Mouse (Mus musculus): Measurements from ENCODE around the gene Gmds.

The Gmds gene

GRCm38 (mm10) chr13:32267184-32267775, 71.3 kb downstream of the Gmds start:
- no peak for DNase-seq (ENCODE audit: low spot score)

DNA sequence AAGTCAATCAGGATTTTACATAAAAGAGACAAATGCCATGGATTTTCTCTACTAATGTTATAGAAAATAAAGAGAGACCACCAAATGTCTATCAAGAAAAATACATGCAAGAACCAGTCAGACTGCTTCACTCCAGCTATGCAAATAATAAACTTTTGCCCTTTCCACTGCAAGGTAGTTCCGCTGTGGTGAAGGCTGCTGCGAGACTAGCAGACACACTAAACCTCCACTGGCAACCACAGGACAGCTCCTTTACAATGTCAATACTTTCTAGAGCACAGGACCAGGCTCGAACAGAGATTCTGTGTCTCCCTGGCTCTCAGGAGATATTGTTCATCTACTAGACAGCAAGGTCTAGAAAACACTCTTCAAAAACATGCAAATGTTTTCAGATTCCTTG, 71.8 kb downstream of the Gmds start:
- no peak for DNase-seq (ENCODE audit: low spot score)

DNA sequence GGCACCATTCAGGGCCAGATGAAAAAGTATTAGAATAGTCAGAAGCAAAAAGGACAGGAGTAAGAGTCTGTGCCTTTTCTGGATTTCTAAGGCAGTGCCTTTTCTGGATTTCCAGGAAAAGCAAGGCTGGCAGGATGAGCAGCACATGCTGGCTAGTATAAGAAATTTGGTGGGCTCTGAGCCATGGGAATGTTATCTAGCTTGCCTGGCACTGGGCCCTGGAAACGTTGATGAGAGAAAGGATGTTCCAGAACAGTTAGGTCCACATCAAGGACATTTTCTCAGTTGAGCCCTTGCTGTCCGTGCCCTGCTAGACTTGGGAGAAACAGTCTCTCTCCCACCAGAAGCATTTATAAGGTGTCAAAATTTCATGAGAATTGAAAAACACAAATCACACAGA, 82.4 kb downstream of the Gmds start:
- no peak for DNase-seq (ENCODE audit: low spot score)

DNA sequence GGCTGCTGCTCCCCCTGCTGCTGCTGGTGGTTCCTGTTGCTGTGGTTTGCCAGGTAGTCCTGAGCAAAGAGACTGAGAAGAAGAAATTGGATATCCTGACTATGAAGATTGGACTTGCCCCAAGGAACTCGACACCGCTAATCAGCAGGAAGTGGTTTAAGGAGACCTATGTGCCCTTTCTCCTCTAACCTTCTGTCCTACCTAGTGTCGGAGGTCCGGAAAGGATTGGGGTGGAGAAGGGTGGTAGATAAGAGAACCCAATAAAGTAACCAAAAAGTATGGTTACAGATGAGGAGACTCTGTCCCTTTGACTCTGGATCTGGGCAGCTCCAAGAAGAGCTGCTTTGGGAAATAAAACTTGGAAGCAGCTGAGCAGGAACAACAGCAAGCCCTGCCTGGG, 86.3 kb downstream of the Gmds start:
- no peak for DNase-seq (ENCODE audit: low spot score)

GRCm38 (mm10) chr13:32242200-32242599, 96.3 kb downstream of the Gmds start:
- no peak for DNase-seq (ENCODE audit: low spot score)

- no peak for DNase-seq (ENCODE audit: low spot score)
These were observed 102.3 kb downstream of the Gmds start for GRCm38 (mm10) chr13:32236269-32236678.

GRCm38 (mm10) chr13:32235046-32235445, 103.5 kb downstream of the Gmds start:
- no peak for DNase-seq (ENCODE audit: low spot score)

- DNase-seq (ENCODE audit: low spot score), result peak; percentile 25
These were observed 104.5 kb downstream of the Gmds start for GRCm38 (mm10) chr13:32234019-32234418.

DNA sequence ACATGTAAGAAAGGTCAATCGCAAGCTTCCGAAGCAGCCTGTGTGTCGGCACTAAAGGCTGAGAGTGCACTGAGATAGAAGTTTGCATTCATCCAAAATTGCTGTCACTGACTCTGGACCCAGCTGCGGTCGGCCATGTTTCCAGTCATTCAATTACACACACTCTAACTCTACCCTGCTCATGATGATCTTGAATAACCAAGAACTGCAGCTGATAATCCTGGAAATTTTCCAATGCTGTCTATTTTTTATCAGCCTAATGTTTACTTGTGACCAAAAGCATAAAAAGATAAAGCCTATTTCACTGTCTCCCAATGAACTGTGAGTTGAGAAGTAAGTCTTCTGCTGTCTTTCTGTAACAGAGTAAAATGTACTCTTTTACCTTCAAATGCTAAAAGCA, 106.1 kb downstream of the Gmds start:
- no peak for DNase-seq (ENCODE audit: low spot score)

GRCm38 (mm10) chr13:32231956-32232355, 106.6 kb downstream of the Gmds start:
- DNase-seq (ENCODE audit: low spot score), result no peak

DNA sequence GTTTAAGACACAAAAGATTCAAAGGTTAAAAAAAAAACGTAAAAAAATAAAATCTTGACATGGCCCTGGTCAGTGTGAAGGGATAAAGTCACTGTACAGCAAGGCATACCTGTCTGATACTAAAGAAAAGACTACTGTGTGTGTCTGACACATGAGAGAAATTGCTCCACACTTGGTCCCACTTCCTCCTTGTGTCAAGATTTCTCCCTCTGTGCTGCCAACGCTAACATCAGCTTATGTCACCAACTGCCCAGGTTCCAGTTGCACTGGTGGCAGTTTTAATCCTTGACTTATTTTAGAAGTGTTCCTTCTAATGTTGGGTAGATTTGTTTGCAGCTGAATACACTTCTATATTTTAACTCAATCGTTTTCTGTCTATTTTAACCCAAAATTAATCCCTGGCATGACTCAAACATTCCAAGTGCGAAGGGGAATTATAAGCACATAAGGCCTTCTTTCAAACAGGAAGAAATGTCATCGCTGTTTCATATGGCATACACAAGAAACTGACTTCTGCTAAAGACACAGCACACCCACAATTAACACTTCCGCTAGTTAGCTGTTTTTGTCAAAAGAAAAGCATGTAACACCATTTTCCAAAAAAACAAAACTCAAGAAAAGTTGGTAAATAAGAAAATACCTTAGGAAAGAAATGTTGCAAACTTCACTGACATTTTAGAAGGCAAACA, 110.5 kb downstream of the Gmds start:
- no peak for DNase-seq (ENCODE audit: low spot score)

DNA sequence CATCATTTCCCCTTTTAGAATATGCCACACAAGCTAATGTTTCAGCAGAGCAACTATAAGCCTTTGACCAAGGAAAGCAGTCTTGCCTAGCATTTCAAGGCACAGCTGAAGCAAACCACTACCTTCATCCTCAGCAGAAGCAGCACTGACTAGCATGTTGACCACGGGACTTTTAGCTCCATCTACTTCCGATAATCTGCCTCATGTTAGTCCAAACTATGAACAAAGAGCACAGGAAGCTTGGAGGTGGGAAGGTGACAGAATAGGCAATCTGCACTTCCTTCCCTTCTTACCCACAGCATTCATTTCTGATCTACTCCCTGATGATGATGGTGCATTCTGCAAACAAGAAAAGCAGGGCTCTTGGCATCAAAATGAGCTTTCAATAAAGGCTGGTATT, 120.9 kb downstream of the Gmds start:
- no peak for DNase-seq (ENCODE audit: low spot score)

- DNase-seq (ENCODE audit: low spot score), result no peak
These were observed 124.7 kb downstream of the Gmds start for GRCm38 (mm10) chr13:32213702-32214452.

DNA sequence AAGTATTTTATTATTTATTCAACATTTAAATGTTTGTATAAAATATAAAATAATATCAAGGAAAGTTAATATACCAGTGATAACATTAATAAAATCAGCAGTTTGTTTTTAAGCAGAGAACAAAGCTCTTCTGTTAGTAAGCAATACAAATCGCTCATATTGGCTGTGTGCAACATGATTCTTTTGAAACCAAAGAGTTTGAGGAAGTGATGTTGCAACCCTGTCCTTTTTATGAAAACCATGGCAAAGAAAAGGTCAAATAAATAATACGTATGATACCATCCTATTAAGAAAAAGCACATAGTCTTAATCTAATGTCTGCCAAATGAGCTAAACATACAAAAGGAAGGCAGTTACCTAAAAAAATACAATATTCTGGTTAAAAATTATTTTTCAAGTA, 126.4 kb downstream of the Gmds start:
- no peak for DNase-seq (ENCODE audit: low spot score)

- DNase-seq (ENCODE audit: low spot score), result no peak
These were observed 131.2 kb downstream of the Gmds start for GRCm38 (mm10) chr13:32207172-32207908.

DNA sequence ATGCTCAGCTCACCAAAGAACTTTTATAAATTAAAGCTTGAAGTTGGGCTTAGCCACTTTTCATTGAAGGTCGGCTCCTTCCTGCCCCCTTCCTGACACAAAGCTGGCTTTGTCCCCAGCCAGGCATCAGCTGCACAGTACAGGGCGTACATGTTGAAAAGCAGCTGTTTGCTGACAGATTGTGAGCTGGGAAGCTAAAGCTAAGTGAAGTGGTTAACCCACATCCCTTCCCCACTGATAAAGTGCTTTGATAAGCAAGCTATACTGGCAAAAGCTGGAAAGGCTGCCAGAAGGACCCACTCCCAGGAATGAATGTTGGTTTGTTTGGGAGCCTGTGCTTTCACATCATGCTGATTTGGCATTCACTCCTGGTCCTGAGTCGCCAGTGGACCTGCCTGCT, 158.6 kb downstream of the Gmds start:
- DNase-seq (ENCODE audit: low spot score), result no peak

- DNase-seq (ENCODE audit: low spot score), result no peak
These were observed 159.9 kb downstream of the Gmds start for GRCm38 (mm10) chr13:32178682-32179081.

DNA sequence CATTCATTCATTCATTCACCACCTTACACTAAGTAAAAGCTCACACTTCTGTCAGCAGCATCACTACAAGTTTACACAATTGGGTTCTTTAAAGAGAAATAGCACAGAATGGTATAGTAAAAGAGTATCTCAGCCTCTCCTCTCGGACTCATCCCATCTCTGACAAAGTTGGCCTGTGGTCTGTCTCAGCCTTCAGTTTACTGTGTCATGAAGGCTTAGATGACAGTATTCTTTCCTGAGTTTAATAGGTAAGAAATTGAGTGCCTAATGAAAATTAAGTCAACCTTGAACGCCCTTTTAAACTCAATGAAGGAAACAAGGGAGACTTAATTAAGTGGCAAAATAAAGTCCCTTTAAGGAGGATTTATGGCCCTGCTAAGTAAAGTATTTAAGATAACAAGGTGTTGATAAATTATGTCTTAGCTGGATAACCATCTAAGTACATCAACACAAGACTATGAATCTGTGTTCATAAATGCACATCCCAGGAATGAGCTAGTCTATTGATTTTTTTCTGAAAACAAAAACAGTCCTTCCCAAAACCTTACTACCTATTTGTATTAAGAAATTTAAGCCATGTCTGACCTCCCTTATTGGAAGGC, 160.6 kb downstream of the Gmds start:
- no peak for DNase-seq (ENCODE audit: low spot score)

DNA sequence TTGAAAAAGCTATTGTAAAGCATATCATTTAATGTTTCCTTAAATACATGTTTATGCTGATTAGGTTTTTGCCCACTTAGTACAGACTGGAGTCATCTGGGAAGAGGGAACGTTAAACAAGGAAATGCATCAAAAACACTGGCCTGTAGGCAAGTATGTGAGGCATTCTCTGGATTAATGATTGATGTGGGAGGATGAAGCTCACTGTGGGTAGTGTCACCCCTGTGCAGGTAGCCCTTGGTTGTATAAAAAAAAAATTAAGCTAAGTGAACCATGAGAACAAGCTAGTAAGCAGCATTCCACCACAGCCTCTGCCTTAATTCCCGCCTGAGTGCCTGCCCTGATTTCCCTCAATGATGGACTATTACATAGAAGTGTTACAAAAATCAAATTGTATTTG, 163.5 kb downstream of the Gmds start:
- no peak for DNase-seq (ENCODE audit: low spot score)

DNA sequence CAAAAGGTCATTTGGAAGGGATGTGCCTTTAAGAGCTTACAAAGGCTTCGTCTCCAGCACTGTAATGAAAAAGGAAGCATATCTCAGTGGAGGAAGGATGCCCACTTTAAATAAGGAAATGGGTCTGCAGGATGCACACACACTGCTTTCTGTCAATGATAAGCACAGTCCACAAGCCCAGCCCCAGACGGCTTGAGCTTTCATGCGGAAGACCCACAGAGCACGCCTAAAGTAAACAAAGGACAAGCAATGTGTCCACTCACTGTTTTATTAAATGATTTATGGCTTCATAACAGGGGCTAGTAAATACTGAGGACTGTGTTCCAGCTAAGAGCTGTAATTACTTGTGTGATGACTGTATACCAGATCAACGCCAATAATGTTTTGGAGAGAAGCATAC, 169.4 kb downstream of the Gmds start:
- no peak for DNase-seq (ENCODE audit: low spot score)

GRCm38 (mm10) chr13:32167806-32168205, 170.7 kb downstream of the Gmds start:
- DNase-seq (ENCODE audit: low spot score), result no peak

- no peak for DNase-seq (ENCODE audit: low spot score)
These were observed 173.0 kb downstream of the Gmds start for GRCm38 (mm10) chr13:32165581-32165980.
